Mouse (Mus musculus) thymus, postnatal 4 days (tissue): ENCODE measurements around the gene Prrc2b.

Source experiments
- DNase-seq: peaks from one replicate; pipeline ENCODE4 v3.0.0; 2021

The Prrc2b gene

GRCm38 (mm10) chr2:32150924-32151659 lies at the start of gene Prrc2b:
Prrc2b (plus strand) TSS chr2:32151082.
- DNase-seq = peak; percentile 93

GRCm38 (mm10) chr2:32102944-32103343 lies 47.9 kb upstream of the Prrc2b start:
- DNase-seq = no peak

GRCm38 (mm10) chr2:32103557-32103956 lies 47.3 kb upstream of the Prrc2b start:
- DNase-seq = no peak

- DNase-seq = peak; percentile 12
Observed at GRCm38 (mm10) chr2:32104122-32104521, 46.8 kb upstream of the Prrc2b start.

GRCm38 (mm10) chr2:32105117-32105913 lies 45.6 kb upstream of the Prrc2b start:
- DNase-seq = peak; percentile 8

- DNase-seq = no peak
Observed at GRCm38 (mm10) chr2:32105930-32106329, 45.0 kb upstream of the Prrc2b start.

- no peak for DNase-seq
Observed at GRCm38 (mm10) chr2:32111268-32111667, 39.6 kb upstream of the Prrc2b start.

GRCm38 (mm10) chr2:32112548-32112947 lies 38.3 kb upstream of the Prrc2b start:
- DNase-seq = no peak

GRCm38 (mm10) chr2:32115851-32116268 lies 35.0 kb upstream of the Prrc2b start:
- DNase-seq = no peak

GRCm38 (mm10) chr2:32119802-32120750 lies 30.8 kb upstream of the Prrc2b start:
- DNase-seq = no peak

- DNase-seq = peak; percentile 55
Observed at GRCm38 (mm10) chr2:32121150-32121549, 29.7 kb upstream of the Prrc2b start.

- DNase-seq = no peak
Observed at GRCm38 (mm10) chr2:32121785-32122184, 29.1 kb upstream of the Prrc2b start.

- peak; percentile 50 for DNase-seq
Observed at GRCm38 (mm10) chr2:32127653-32128535, 23.0 kb upstream of the Prrc2b start.

- DNase-seq = no peak
Observed at GRCm38 (mm10) chr2:32128536-32128841, 22.4 kb upstream of the Prrc2b start.

GRCm38 (mm10) chr2:32129383-32130074 lies 21.4 kb upstream of the Prrc2b start:
- DNase-seq = no peak

GRCm38 (mm10) chr2:32130435-32130834 lies 20.4 kb upstream of the Prrc2b start:
- DNase-seq = peak; percentile 78

GRCm38 (mm10) chr2:32131205-32131834 lies 19.6 kb upstream of the Prrc2b start:
- peak; percentile 39 for DNase-seq

GRCm38 (mm10) chr2:32131866-32132566 lies 18.9 kb upstream of the Prrc2b start:
- peak; percentile 57 for DNase-seq

GRCm38 (mm10) chr2:32132567-32132992 lies 18.3 kb upstream of the Prrc2b start:
- peak; percentile 77 for DNase-seq

GRCm38 (mm10) chr2:32134039-32134438 lies 16.8 kb upstream of the Prrc2b start:
- peak; percentile 97 for DNase-seq
